Mouse (Mus musculus): Measurements from ENCODE around the gene Nrxn2. TPM values are rescaled to one million over a fixed set of nuclear protein-coding genes. Genes with fewer than 3 reads are reported as not detected.
A peak's percentile ranks its signal among the peaks of the same experiment; 100 is the strongest.

The Nrxn2 gene
- total and polyA plus RNA-seq, 3 experiments: 12.1 to 14.3 (median 14.0) TPM

- DNase-seq: no peak
Measured at GRCm38 (mm10) chr19:6519483-6519882, 101.0 kb downstream of the Nrxn2 start.

DNA sequence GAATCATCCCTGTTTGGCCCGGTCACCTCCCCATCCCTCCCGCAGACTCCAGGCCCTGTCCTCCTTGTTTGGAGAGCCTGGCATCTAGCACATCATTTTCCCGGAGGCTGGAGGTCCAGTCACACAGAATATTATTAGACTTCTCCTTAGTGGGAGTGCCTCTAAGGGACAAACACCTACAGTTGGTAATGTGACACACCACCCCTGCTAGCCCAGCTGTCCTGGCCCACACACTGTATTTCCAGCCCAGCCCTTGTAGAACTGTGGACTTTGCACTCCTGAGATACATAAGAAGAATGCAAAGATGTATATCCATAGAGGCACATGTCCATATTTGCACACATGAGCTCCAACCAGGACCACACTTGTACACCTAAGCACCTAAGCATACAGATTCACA, 103.1 kb downstream of the Nrxn2 start:
- DNase-seq: no peak

DNA sequence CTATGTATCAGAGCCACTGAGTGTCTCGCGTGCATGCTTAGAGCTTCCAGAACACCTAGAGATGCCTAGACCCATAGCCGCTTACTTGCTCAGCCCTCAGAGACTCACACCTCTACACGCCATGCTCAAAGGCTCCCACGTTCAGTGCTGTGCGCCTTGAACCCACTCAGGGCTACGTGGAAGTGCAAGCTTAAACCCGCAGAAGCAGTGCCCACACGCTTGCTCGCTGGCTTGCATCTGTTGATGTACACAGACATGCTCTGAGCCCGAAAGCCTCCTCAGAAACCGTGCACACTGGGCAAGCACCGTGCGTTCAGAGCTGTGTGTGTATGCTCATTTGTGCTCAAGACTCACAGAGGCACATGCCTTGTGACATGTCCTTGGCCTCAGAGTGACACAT, 103.8 kb downstream of the Nrxn2 start:
- no peak for DNase-seq

DNA sequence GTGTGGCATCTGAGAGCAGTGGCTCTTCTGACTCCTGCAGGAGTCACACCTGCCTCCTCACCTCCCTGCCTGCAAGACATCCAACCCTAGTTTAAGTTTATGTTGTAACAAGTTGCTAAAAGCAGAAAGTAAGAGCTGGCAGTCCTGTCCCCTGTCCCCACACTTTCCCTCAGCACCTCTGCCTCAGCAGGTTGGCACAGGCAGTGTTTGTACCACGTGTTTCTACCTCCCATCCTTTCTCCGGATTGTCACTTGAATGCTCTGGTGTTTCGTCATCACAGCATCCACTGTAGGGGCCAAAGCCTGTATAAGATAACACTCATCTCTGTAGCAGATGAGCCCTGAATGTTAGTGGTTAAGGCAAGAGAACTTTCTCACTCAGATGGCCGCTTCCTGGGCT, 106.5 kb downstream of the Nrxn2 start:
- no peak for DNase-seq

DNA sequence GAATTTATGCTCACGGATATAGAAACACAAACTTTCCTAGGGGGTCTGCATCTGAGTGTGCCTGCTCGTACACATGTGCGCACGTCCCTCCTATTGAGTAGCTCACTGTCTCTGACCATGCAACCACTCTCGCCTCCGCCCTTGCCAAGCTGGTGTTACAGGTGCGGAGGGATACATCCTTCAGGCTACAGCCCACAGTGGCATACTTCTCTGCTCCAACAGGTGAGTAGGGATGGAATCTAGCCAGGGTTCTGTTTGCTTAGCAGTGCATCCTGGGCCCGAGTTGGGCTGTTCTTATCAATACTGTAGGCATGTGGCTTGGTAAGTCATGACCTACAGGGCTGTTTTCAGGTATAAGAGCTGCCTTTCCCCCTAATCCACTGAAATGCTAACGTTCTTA, 107.5 kb downstream of the Nrxn2 start:
- no peak for DNase-seq

DNA sequence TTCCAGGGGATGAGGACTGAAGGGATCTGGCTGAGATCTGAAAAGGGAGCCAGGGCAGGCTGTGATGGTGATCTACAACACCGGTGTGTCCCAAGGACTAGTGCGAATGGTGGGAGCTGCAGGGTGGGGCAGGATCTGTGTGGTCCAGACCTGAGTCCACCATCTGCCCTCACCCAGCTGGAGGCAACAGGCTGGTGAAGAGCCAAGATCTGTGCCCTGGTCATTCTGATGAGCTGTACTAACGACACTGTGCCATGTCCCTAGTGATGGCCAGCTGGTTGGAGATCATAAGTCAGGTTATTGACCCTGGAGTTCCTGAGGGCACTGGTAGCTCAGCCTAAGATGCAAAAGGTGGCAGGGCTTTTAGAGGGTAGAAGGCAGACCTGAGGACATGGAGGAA, 108.9 kb downstream of the Nrxn2 start:
- no peak for DNase-seq

DNA sequence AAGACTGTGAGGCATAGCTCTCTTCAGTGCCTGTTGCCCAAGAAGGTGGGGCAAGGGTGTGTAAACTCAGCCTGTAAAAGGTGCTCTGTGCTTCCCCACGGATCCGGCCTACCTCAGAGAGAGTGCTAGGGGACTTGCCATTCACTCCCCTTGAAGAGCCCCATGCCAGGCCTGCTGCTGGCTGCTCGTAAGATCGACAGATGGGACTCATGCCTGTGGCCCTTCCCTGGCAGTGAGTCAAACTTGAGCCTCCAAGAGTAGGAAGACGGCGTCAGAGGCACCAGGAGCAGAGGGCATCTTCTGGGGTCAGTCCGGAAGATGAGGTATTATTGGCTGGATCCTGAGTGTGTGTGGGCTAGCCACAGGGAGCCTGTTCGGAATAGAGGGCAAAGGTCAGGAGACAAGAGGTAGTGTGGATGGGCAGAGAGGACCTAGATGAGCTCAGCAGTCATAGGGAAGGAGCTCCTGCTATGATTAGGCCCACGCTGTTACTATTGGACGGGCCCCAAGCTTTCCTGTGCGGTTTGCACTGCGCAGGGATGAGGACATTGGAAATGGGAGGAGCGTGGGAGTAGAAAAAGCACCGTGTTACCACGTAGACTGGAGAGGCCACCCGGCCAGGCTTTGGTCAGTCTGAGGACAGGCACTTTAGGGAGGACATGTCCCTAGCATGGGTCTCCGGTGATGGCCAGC, 109.5 kb downstream of the Nrxn2 start:
- no peak for DNase-seq

GRCm38 (mm10) chr19:6529265-6529985, 110.9 kb downstream of the Nrxn2 start:
- DNase-seq: no peak

- no peak for DNase-seq
Measured at GRCm38 (mm10) chr19:6530359-6530758, 111.8 kb downstream of the Nrxn2 start.

DNA sequence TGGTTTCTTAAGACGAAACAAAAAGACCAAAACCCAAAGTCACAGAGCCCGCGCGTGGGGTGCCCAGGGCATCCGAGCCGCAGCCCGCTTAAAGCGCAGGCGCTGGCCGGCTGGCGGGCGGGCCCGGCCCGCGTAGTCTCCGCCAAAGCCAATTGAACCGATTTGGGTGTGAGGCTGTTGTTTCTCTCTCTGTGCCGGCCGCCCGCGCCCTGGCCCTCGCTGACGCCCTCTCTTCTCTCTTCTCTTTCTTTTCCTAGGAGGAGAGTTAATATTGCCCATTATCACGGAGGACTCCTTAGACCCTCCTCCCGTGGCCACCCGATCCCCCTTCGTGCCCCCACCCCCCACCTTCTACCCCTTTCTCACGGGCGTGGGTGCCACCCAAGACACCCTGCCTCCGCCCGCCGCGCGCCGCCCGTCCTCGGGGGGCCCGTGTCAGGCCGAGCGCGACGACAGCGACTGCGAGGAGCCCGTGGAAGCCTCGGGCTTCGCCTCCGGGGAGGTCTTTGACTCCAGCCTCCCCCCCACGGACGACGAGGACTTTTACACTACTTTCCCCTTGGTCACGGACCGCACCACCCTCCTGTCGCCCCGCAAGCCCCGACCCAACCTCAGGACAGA, 112.6 kb downstream of the Nrxn2 start:
- peak; percentile 67 for DNase-seq

DNA sequence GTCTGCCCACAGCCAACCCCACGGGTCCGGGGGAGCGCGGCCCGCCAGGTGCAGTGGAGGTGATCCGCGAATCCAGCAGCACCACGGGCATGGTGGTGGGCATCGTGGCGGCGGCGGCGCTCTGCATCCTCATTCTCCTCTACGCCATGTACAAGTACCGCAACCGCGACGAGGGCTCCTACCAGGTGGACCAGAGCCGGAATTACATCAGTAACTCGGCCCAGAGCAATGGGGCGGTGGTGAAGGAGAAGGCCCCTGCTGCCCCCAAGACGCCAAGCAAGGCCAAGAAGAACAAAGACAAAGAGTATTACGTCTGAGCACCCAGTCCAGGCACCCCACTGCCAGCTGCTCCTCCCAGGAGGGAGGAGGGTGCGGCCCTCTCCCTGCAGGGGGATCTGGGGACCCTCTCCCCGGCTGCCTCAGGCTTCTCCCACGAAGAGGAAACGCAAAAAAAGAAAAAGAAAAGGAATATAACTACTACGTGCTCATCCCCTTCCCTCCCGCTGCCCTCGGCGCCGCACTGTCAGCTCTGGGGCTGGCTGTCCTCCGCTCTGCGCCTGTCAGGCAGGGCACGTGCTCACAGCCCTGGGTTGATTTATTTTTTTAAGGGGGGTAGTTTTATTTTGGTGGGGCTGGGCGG, 113.4 kb downstream of the Nrxn2 start:
- peak; percentile 75 for DNase-seq

DNA sequence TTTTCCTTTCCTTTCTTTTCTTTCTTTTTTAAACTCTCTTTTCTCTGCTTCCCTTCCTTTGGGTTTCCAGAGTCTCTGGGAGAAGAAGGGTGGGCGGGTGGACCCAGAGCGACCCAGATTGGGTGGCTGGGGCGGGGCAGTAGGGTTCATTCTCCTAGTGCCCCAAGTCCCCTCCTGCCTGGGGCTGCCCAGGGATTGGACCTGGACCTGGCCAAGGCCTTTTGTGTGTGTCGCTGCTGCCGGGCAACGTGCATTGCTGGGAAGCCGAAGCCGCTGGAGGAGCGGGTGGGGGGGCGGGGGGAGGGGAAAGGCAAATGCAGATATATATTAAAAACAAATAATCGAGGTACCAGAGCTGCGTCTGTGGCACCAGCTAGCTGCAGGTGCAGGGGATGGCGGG, 114.1 kb downstream of the Nrxn2 start:
- DNase-seq: peak; percentile 54

- no peak for DNase-seq
Measured at GRCm38 (mm10) chr19:6533290-6534117, 115.0 kb downstream of the Nrxn2 start.

- no peak for DNase-seq
Measured at GRCm38 (mm10) chr19:6534118-6534415, 115.5 kb downstream of the Nrxn2 start.

GRCm38 (mm10) chr19:6536201-6536600, 117.7 kb downstream of the Nrxn2 start:
- no peak for DNase-seq

DNA sequence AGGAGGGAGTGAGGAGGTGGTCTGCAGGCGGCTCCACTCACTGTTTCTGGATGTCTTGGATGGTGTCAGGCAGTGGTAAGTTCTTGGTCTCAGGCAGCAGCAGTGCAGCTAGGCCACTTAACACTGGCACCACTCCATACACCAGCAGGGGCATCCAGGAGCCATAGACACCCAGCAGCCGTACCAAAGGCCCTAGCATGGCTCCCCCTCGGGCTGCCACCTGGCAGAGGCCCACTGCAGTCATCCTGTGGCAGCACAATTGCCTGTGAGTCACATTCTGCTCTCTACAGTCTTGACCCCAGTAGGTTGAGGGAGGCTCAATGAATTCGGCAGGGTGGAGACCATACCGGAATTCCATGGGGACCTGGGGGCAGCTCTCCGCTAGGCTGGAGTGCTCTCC, 118.2 kb downstream of the Nrxn2 start:
- no peak for DNase-seq

GRCm38 (mm10) chr19:6537526-6537925, 119.0 kb downstream of the Nrxn2 start:
- no peak for DNase-seq

GRCm38 (mm10) chr19:6538546-6538945, 120.0 kb downstream of the Nrxn2 start:
- no peak for DNase-seq

DNA sequence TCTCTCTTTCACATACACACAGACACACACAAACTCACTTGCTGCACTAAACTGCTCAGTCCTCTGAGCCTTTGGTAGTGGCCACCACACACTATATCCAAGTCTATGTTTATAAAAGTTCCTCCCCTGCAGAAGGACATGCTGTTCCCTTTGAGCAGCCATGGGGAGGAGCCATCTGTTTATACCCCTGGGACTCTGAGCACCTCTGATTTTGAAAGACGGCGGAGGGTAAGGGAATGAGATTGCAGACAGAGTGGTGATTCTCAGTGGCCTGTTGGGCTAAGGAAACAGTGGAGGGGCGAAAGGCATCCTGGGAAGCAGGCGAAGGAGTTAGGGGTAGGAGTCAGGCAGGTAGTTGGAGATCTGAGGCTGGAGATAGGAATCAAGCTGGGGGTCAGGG, 121.1 kb downstream of the Nrxn2 start:
- no peak for DNase-seq

- no peak for DNase-seq
Measured at GRCm38 (mm10) chr19:6540191-6540590, 121.7 kb downstream of the Nrxn2 start.

GRCm38 (mm10) chr19:6541521-6541920, 123.0 kb downstream of the Nrxn2 start:
- DNase-seq: no peak

GRCm38 (mm10) chr19:6542367-6543034, 124.0 kb downstream of the Nrxn2 start, which contains the start of gene Slc22a12:
TSS of gene Slc22a12 (minus strand) at chr19:6543032.
- DNase-seq: no peak
